Mouse (Mus musculus): ENCODE results near the gene Gm5416. TPM values are rescaled to one million over a fixed set of nuclear protein-coding genes. Genes with fewer than 3 reads are reported as not detected.
"Not testable (repeated sequence)": the region's sequence is repeated elsewhere in the genome, so short reads cannot be mapped to it uniquely, and the experiment has no call there.

Gm5416 gene
- not detected in 2 replicates for polyA plus RNA-seq (2012; rRNA removed)

DNA sequence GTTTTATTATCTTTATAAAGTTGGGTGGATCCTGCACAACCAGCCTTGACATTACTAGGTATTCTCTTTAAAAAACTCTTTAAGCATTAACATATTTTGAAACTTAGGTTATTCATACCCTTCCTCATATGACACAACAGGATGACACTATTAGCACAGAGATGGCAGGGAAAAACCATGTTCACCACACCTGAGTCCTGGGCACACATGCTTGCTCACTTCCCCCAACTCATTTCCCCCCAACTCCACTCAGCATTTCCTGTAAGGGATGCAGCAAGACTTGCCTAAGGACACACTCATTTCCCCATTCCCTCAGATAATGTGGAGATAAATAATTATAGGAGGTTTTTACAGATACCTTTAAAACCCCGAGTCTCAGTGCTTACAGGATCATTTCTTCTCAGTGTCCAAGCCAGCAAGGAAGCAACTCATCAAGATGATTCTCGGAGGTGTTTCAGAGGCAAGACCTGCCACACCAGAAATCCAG lies at the start of gene Gm5416:
Gene Gm5416 (plus strand): TSS at position 437 of the 487 bp plus-strand sequence.
- no peak within 1 kb of the TSS for H3K27ac ChIP-seq (ENCODE audit: insufficient read depth, low read depth, low read length)
- TF ChIP-seq POLR2A (IDR thresholded peaks at IDR 0.05; ENCODE audit: low read depth, low read length) = no peak
- WGBS = 81% methylated on average over 2 of the region's 2 CpGs
- no peak within 1 kb of the TSS for H3K4me3 ChIP-seq (ENCODE audit: insufficient read depth, low read depth, low read length)
- no peaks in the 10 kb centered on the region for H3K36me3 ChIP-seq (ENCODE audit: control insufficient read depth, insufficient read depth, low read length)
- H3K4me1 ChIP-seq (ENCODE audit: control insufficient read depth, insufficient read depth, low read length) = no peaks in the 10 kb centered on the region
- no peaks in the 10 kb centered on the region for H3K27me3 ChIP-seq (replicated peaks; ENCODE audit: control insufficient read depth, insufficient read depth, low read length)
- DNase-seq = no peak

DNA sequence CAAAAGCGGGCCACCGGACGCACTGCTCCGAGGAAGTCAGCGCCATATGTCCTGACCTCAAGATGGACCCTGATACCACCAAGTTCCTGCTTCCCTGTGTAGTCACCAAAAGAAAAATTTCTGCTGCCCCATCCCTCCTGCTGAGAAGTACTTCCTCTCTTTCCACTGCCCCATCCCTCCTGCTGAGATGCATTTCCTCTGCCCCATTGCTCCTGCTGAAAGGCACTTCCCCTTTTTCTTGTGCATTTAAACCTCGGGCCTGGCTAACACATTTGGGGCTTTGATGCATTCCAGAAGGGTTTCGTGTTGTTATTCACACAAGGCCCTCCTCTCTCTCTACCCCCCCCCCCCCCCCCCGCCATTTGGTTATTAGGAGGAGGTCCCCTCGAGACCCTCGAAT lies 42.4 kb upstream of the Gm5416 start:
- WGBS = 88% methylated on average over 10 of the region's 10 CpGs
- H3K36me3 ChIP-seq (ENCODE audit: control insufficient read depth, insufficient read depth, low read length); DNase-seq; H3K4me1 ChIP-seq (ENCODE audit: control insufficient read depth, insufficient read depth, low read length); H3K27ac ChIP-seq (ENCODE audit: insufficient read depth, low read depth, low read length); H3K27me3 ChIP-seq (replicated peaks; ENCODE audit: control insufficient read depth, insufficient read depth, low read length); H3K4me3 ChIP-seq (ENCODE audit: insufficient read depth, low read depth, low read length): not testable (repeated sequence)

DNA sequence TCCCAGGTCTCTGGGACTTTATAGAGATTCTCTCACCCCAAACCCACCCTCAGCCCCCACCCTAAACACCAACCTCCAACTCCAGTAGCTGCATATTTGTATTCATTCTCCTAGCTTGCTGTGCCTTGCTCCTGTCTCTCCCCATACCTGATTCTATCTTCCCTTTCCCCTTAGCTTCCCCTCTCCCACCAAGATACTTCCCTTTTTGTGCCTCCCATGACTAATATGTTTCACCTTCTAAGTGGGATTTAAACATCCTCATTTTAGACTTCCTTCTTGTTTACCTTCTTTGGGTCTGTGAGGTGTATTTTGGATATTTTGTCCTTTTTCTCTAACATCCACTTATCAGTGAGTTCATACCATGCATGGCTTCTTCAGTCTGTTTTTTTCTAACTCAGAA lies 34.1 kb upstream of the Gm5416 start:
- Histone ChIP-seq H3K27ac (ENCODE audit: insufficient read depth, low read depth, low read length) (no peak overlapping the region), H3K4me3 (ENCODE audit: insufficient read depth, low read depth, low read length) (no peak overlapping the region), H3K27me3 (replicated peaks; ENCODE audit: control insufficient read depth, insufficient read depth, low read length) (no peaks in the 10 kb centered on the region), H3K4me1 (ENCODE audit: control insufficient read depth, insufficient read depth, low read length) (no peaks in the 10 kb centered on the region), H3K36me3 (ENCODE audit: control insufficient read depth, insufficient read depth, low read length) (no peaks in the 10 kb centered on the region)
- DNase-seq = no peak
- TF ChIP-seq POLR2A (IDR thresholded peaks at IDR 0.05; ENCODE audit: low read depth, low read length) (no peak), CTCF (conservative IDR thresholded peaks at IDR 0.05; ENCODE audit: insufficient read depth, insufficient read length, low read depth, low read length) (no peak)

DNA sequence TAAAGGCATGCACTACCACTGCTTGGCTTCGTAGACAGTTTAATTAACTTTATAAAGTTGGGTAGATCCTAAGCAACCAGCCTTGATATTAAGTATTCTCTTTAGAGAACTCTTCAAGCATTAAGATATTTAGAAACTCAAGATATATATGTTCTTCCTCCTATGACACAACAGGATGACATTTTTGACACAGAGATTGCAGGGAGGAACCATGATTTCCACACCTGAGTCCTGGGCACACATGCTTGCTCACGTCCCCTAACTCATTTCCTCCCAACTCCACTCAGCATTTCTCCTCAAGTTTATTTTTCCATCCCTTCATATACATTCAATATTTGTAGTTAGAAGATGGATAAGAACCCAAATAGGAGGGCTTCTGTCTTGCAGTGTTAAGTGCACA lies 30.3 kb upstream of the Gm5416 start:
- Histone ChIP-seq H3K4me1 (ENCODE audit: control insufficient read depth, insufficient read depth, low read length) (no peaks in the 10 kb centered on the region), H3K36me3 (ENCODE audit: control insufficient read depth, insufficient read depth, low read length) (no peaks in the 10 kb centered on the region), H3K27ac (ENCODE audit: insufficient read depth, low read depth, low read length) (no peak overlapping the region), H3K27me3 (replicated peaks; ENCODE audit: control insufficient read depth, insufficient read depth, low read length) (no peaks in the 10 kb centered on the region), H3K4me3 (ENCODE audit: insufficient read depth, low read depth, low read length) (no peak overlapping the region)
- no peak for TF ChIP-seq CTCF (conservative IDR thresholded peaks at IDR 0.05; ENCODE audit: insufficient read depth, insufficient read length, low read depth, low read length)
- no peak for TF ChIP-seq POLR2A (IDR thresholded peaks at IDR 0.05; ENCODE audit: low read depth, low read length)
- DNase-seq = no peak
- whole genome bisulfite sequencing = 80% methylated on average over 2 of the region's 2 CpGs

DNA sequence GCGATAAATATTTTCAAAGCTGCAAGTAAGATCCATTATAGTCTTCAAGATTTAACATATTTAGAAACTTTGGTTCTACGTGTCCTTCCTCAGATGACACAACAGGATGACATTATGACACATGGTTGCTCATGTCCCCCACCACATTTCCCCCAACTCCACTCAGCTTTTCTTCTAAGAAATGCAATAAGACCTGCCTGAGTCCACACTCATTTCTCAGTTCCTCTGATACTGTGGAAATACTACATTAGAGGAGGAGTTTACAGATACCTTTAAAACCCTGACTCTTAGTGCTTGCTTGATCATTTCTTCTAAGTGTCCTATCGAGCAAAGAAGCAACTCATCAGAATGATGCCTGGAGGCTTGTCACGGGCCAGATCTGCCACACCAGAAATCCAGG lies 26.3 kb upstream of the Gm5416 start, which contains the start of gene Gm5483:
Gene Gm5483 (plus strand): TSS at position 301 of the 400 bp plus-strand sequence.
- H3K4me3 ChIP-seq (ENCODE audit: insufficient read depth, low read depth, low read length); H3K27me3 ChIP-seq (replicated peaks; ENCODE audit: control insufficient read depth, insufficient read depth, low read length); H3K36me3 ChIP-seq (ENCODE audit: control insufficient read depth, insufficient read depth, low read length); DNase-seq; H3K4me1 ChIP-seq (ENCODE audit: control insufficient read depth, insufficient read depth, low read length); H3K27ac ChIP-seq (ENCODE audit: insufficient read depth, low read depth, low read length): not testable (repeated sequence)
- 83% methylated on average over 4 of the region's 4 CpGs for WGBS

DNA sequence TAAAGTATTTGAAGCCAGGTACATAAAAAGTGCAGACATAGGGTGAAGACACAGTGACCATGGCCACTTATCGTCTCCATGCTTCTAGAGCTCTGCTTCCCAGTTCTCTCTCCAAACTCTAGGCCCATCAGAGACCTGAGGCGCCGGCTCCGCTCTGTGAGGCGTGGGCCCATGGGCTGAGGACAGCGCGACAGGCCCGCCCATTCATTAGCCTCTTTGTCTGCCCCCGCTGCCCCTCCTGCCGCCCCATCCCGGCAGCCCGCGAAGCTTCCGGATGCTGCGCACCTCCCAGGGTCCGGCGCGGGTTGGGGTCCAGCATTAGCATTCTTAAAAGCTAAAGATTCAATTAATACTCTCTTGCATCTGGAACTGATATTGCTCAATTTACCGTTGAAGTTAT lies 11.0 kb upstream of the Gm5416 start:
- Histone ChIP-seq H3K4me3 (ENCODE audit: insufficient read depth, low read depth, low read length) (no peak overlapping the region), H3K27ac (ENCODE audit: insufficient read depth, low read depth, low read length) (no peak overlapping the region), H3K27me3 (replicated peaks; ENCODE audit: control insufficient read depth, insufficient read depth, low read length) (no peaks in the 10 kb centered on the region), H3K4me1 (ENCODE audit: control insufficient read depth, insufficient read depth, low read length) (no peaks in the 10 kb centered on the region), H3K36me3 (ENCODE audit: control insufficient read depth, insufficient read depth, low read length) (no peaks in the 10 kb centered on the region)
- 51% methylated on average over 19 of the region's 19 CpGs for WGBS
- no peak for TF ChIP-seq CTCF (conservative IDR thresholded peaks at IDR 0.05; ENCODE audit: insufficient read depth, insufficient read length, low read depth, low read length)
- no peak for TF ChIP-seq POLR2A (IDR thresholded peaks at IDR 0.05; ENCODE audit: low read depth, low read length)
- DNase-seq = no peak

DNA sequence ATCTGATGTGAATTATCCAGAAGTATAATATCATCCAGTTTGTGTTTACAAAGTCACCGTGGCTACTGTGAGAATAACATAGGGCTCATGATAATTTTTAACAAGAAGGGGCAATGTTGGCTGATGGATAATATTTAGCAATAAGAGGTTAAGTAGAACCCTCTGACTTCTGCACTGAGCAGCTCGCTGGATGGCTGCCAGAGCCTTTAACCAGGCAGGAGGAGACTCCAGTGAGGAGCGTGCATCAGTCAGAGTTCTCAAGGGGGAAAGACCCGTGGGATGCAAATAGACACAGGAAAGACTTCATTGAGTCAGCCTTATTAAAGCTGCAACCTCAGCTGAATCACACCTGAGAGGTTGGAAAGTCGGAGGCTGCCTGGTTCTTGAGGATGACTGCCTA lies 6.4 kb upstream of the Gm5416 start:
- Histone ChIP-seq H3K27me3 (replicated peaks; ENCODE audit: control insufficient read depth, insufficient read depth, low read length) (no peaks in the 10 kb centered on the region), H3K4me3 (ENCODE audit: insufficient read depth, low read depth, low read length) (no peak overlapping the region), H3K4me1 (ENCODE audit: control insufficient read depth, insufficient read depth, low read length) (no peaks in the 10 kb centered on the region), H3K27ac (ENCODE audit: insufficient read depth, low read depth, low read length) (no peak overlapping the region), H3K36me3 (ENCODE audit: control insufficient read depth, insufficient read depth, low read length) (no peaks in the 10 kb centered on the region)
- WGBS = 45% methylated on average over 5 of the region's 5 CpGs
- TF ChIP-seq CTCF (conservative IDR thresholded peaks at IDR 0.05; ENCODE audit: insufficient read depth, insufficient read length, low read depth, low read length) = no peak
- no peak for TF ChIP-seq POLR2A (IDR thresholded peaks at IDR 0.05; ENCODE audit: low read depth, low read length)
- DNase-seq = peak; percentile 69

DNA sequence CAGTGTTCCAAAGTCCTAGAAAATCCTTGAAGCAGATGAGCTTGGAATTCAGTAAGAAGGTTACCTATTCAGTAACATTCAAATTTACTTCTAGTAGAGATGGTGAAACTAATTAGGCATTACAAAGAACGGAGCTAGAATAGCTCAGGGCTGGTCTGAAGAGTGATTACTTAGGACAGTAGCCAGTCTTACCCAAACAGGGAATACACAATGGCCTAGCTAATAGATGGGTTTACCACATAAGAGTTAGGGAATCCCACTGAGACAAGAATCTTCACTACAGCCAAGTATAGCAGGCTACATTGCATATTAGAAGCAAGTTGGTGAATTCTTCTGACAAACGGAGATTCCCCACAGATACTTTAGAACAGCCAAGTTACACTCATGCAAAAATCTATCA lies 4.5 kb upstream of the Gm5416 start:
- H3K36me3 ChIP-seq (ENCODE audit: control insufficient read depth, insufficient read depth, low read length); H3K27ac ChIP-seq (ENCODE audit: insufficient read depth, low read depth, low read length); H3K4me3 ChIP-seq (ENCODE audit: insufficient read depth, low read depth, low read length); H3K4me1 ChIP-seq (ENCODE audit: control insufficient read depth, insufficient read depth, low read length); H3K27me3 ChIP-seq (replicated peaks; ENCODE audit: control insufficient read depth, insufficient read depth, low read length): not testable (repeated sequence)
- DNase-seq = peak; percentile 12
- WGBS = 64% methylated on average over 2 of the region's 2 CpGs

DNA sequence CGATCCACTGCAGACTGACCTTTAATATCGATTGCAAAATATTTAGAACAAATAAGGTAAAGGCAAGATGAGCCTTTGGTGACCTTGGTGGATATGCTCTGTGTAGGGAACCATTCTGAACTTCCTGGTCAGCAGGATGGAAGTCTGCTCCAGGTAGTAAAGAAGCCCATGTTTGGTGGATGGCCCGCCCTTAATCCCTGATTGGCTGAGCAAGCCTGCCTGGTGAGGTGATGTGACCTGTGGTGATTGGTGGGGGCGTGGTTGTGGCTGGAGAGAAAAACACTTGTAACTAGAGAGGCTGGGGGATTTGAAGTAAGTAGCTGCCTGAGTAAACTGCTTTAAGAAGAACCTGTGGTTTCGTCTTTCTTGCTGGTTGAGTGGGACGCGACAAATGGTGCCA lies 11.0 kb downstream of the Gm5416 start, which contains the start of gene 2010005H15Rik:
Gene 2010005H15Rik (plus strand): TSS at position 301 of the 400 bp plus-strand sequence.
- 96% methylated on average over 7 of the region's 7 CpGs for WGBS

DNA sequence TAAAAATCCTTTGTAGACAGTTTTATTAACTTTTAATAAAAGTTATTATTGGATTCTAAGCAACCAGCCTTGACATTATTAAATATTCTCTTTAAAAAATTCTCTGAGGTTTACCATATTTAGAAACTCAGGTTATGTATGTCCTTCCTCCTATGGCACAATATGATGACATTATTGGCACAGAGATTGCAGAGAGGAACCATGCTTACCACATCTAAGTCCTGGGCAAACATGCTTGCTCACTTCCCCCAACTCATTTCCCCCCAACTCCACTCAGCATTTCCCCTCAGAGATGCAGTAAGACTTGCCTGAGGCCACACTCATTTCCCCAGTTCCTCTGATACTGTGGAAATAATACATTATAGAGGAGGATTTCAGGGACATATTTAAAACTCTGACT lies 50.4 kb downstream of the Gm5416 start:
- H3K27ac ChIP-seq (ENCODE audit: insufficient read depth, low read depth, low read length); H3K27me3 ChIP-seq (replicated peaks; ENCODE audit: control insufficient read depth, insufficient read depth, low read length); H3K36me3 ChIP-seq (ENCODE audit: control insufficient read depth, insufficient read depth, low read length); H3K4me1 ChIP-seq (ENCODE audit: control insufficient read depth, insufficient read depth, low read length); H3K4me3 ChIP-seq (ENCODE audit: insufficient read depth, low read depth, low read length); DNase-seq: not testable (repeated sequence)

More for the DNA sequence above, 11.0 kb downstream of the Gm5416 start, which contains the start of gene 2010005H15Rik:
- not testable (repeated sequence) for H3K4me1 ChIP-seq (ENCODE audit: control insufficient read depth, insufficient read depth, low read length); H3K4me3 ChIP-seq (ENCODE audit: insufficient read depth, low read depth, low read length); H3K27me3 ChIP-seq (replicated peaks; ENCODE audit: control insufficient read depth, insufficient read depth, low read length); H3K36me3 ChIP-seq (ENCODE audit: control insufficient read depth, insufficient read depth, low read length); DNase-seq; H3K27ac ChIP-seq (ENCODE audit: insufficient read depth, low read depth, low read length)
